Mouse (Mus musculus): ENCODE measurements around the gene Samt4. TPM values are rescaled to one million over a fixed set of nuclear protein-coding genes. Genes with fewer than 3 reads are reported as not detected.

Gene Samt4
- not detected for polyA plus RNA-seq (2017; shearing (Covaris generic))

GRCm38 (mm10) chrX:154481702-154482101 is at the start of gene Samt4:
Samt4 (plus strand) TSS chrX:154482002.

Other genes with a start within 250 kb of the Samt4 start
- not detected for gene 4930524N10Rik, start 138.6 kb upstream of the Samt4 start, polyA plus RNA-seq (2017; shearing (Covaris generic))
- gene Samt2, start 97.4 kb downstream of the Samt4 start, polyA plus RNA-seq (2017; shearing (Covaris generic)): not detected